Mouse (Mus musculus) forebrain, embryonic 16.5 days (tissue): ENCODE measurements at regions not wholly inside any gene's neighbourhood (a gene's known extent, or its start where the extent isn't known, plus 50 kb on each side); places are given as distances from the start of the nearest gene placed in this dataset.

ENCODE experiments used
- ATAC-seq: fragments of 200-750 bp; cut with Nextera tagmentation; 2 replicates; pipeline ENCODE4 v1.8.0; 2017; ENCODE audit warnings: mild to moderate bottlenecking, moderate library complexity
- H3K27ac ChIP-seq: fragments of 300-500 bp; sonication (generic); 2 replicates; pipeline ENCODE4 v1.5.1; 2014; ENCODE audit warnings: low read length, control low read depth
- H3K27me3 ChIP-seq: fragments of 300-500 bp; sonication (generic); replicated peaks from 2 replicates; pipeline ENCODE4 v1.6.1; 2014; ENCODE audit warnings: low read length; ENCODE audit not compliant: control insufficient read depth, insufficient read depth
- H3K36me3 ChIP-seq: fragments of 300-500 bp; sonication (generic); 2 replicates; pipeline ENCODE4 v1.6.1; 2014; ENCODE audit not compliant: control insufficient read depth, insufficient read depth
- H3K4me1 ChIP-seq: fragments of 300-500 bp; sonication (generic); replicated peaks from 2 replicates; pipeline ENCODE4 v1.6.1; 2014; ENCODE audit warnings: low read length; ENCODE audit not compliant: control insufficient read depth, insufficient read depth
- H3K4me2 ChIP-seq: fragments of 300-500 bp; sonication (generic); 2 replicates; pipeline ENCODE4 v1.6.1; 2014; ENCODE audit warnings: mild to moderate bottlenecking, low read length, control low read depth
- H3K4me3 ChIP-seq: fragments of 300-500 bp; sonication (generic); replicated peaks from 2 replicates; pipeline ENCODE4 v1.5.1; 2014; ENCODE audit warnings: mild to moderate bottlenecking, low read length, control low read depth
- H3K9ac ChIP-seq: fragments of 300-500 bp; sonication (generic); replicated peaks from 2 replicates; pipeline ENCODE4 v1.6.1; 2014; ENCODE audit warnings: low read depth, low read length, control low read depth
- H3K9me3 ChIP-seq: fragments of 300-500 bp; sonication (generic); 2 replicates; pipeline ENCODE4 v1.6.1; 2016; ENCODE audit warnings: low read length; ENCODE audit not compliant: control insufficient read depth
- WGBS: fragments of 180-500 bp; shearing (Covaris S2); extraction: QIAGEN DNeasy Blood & Tissue Kit; methylation state at CpG from one replicate; pipeline ENCODE4 v1.1.7; 2014; 5-methylcytosine and 5-hydroxymethylcytosine counted together

DNA sequence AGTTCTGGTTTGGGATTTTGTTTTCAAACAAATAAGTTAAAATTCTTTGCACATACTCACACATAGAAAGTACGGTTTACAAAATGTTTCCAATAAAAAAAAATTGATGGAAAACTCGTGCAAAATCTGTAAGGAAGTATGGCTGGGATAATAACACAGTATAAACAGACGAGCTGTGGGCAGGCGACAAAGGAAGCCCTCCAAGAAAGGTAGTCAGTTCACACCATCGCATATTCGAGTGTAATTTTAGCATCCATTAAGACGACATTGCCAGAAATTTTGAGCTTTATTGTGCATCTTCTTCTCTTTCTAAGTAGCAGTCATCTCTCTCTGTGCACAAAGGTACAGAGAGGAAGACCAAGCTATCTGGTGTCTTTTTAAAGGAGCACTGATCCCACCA, 57.6 kb upstream of the Camk2d start:
- Histone ChIP-seq H3K4me3 (no peak overlapping the region), H3K9me3 (no peaks in the 10 kb centered on the region), H3K4me1 (no peaks in the 10 kb centered on the region), H3K4me2 (no peak overlapping the region), H3K36me3 (no peaks in the 10 kb centered on the region), H3K27ac (no peak overlapping the region), H3K27me3 (no peaks in the 10 kb centered on the region), H3K9ac (no peak overlapping the region)
- ATAC-seq = no peak
- WGBS = 87% methylated on average over 7 of the region's 7 CpGs

- Histone ChIP-seq H3K4me3 (no peak overlapping the region), H3K27me3 (no peaks in the 10 kb centered on the region), H3K9ac (no peak overlapping the region), H3K9me3 (no peaks in the 10 kb centered on the region), H3K27ac (no peak overlapping the region), H3K36me3 (no peaks in the 10 kb centered on the region), H3K4me2 (no peak overlapping the region), H3K4me1 (no peaks in the 10 kb centered on the region)
- no peak for ATAC-seq
- 40% methylated on average over 4 of the region's 4 CpGs for WGBS
Observed at GRCm38 (mm10) chr3:126541105-126541504, 55.0 kb upstream of the Camk2d start.
